Mouse (Mus musculus) adrenal gland, adult 2 months (tissue): Measurements from ENCODE around the gene 4930519P11Rik. TPM values are rescaled to one million over a fixed set of nuclear protein-coding genes. Genes with fewer than 3 reads are reported as not detected.
A peak's percentile ranks its signal among the peaks of the same experiment; 100 is the strongest.

Experiments
- DNase-seq: peaks from one replicate; pipeline ENCODE4 v3.0.0; 2021
- polyA plus RNA-seq: library from polyadenylated mRNA; depleted of rRNA; stranded (reverse); fragments of >200 nt; gene quantifications from 2 replicates; pipeline ENCODE4 v1.2.3, GENCODE M21; 2012
- total RNA-seq, 2 experiments: library from RNA; stranded (reverse); gene quantifications; 2 replicates each; pipeline ENCODE4 v1.2.3; 2021

Gene 4930519P11Rik
- total and polyA plus RNA-seq, 3 experiments, result 0.66 to 2.5 TPM; not detected in 1

GRCm38 (mm10) chr2:154632203-154632780, 19.1 kb upstream of the 4930519P11Rik start:
- DNase-seq, result no peak

- DNase-seq, result no peak
Observed at GRCm38 (mm10) chr2:154630531-154630930, 17.3 kb upstream of the 4930519P11Rik start.

GRCm38 (mm10) chr2:154624137-154624536, 10.9 kb upstream of the 4930519P11Rik start:
- DNase-seq, result no peak

GRCm38 (mm10) chr2:154621684-154622083, 8.4 kb upstream of the 4930519P11Rik start:
- DNase-seq, result no peak

- no peak for DNase-seq
Observed at GRCm38 (mm10) chr2:154617061-154617460, 3.8 kb upstream of the 4930519P11Rik start.

GRCm38 (mm10) chr2:154615674-154616073, 2.4 kb upstream of the 4930519P11Rik start:
- no peak for DNase-seq

GRCm38 (mm10) chr2:154614841-154615576, 1.8 kb upstream of the 4930519P11Rik start:
- DNase-seq, result no peak

GRCm38 (mm10) chr2:154609050-154609767, 4.0 kb downstream of the 4930519P11Rik start:
- DNase-seq, result no peak

- no peak for DNase-seq
Observed at GRCm38 (mm10) chr2:154606965-154607364, 6.3 kb downstream of the 4930519P11Rik start.

- no peak for DNase-seq
Observed at GRCm38 (mm10) chr2:154604156-154604555, 9.1 kb downstream of the 4930519P11Rik start.

GRCm38 (mm10) chr2:154603638-154604153, 9.5 kb downstream of the 4930519P11Rik start, which contains the start of gene Pxmp4:
TSS of gene Pxmp4 (minus strand) at chr2:154603708.
- peak; percentile 99 for DNase-seq

GRCm38 (mm10) chr2:154603007-154603637, 10.1 kb downstream of the 4930519P11Rik start:
- DNase-seq, result no peak

GRCm38 (mm10) chr2:154601324-154601723, 11.9 kb downstream of the 4930519P11Rik start:
- no peak for DNase-seq

GRCm38 (mm10) chr2:154600586-154600985, 12.7 kb downstream of the 4930519P11Rik start:
- DNase-seq, result no peak

GRCm38 (mm10) chr2:154597399-154597798, 15.8 kb downstream of the 4930519P11Rik start:
- DNase-seq, result no peak

GRCm38 (mm10) chr2:154595775-154596174, 17.5 kb downstream of the 4930519P11Rik start:
- DNase-seq, result no peak

GRCm38 (mm10) chr2:154593025-154593424, 20.2 kb downstream of the 4930519P11Rik start:
- no peak for DNase-seq

- DNase-seq, result no peak
Observed at GRCm38 (mm10) chr2:154591239-154591638, 22.0 kb downstream of the 4930519P11Rik start.

GRCm38 (mm10) chr2:154589051-154589450, 24.2 kb downstream of the 4930519P11Rik start:
- no peak for DNase-seq

- no peak for DNase-seq
Observed at GRCm38 (mm10) chr2:154586405-154586804, 26.8 kb downstream of the 4930519P11Rik start.

- DNase-seq, result no peak
Observed at GRCm38 (mm10) chr2:154584931-154585601, 28.2 kb downstream of the 4930519P11Rik start.
